Mouse (Mus musculus) neutrophil, adult 5-6 weeks (primary cell): ENCODE data around the gene Dusp6. TPM values are rescaled to one million over a fixed set of nuclear protein-coding genes. Genes with fewer than 3 reads are reported as not detected.
"Not testable (repeated sequence)": the region's sequence is repeated elsewhere in the genome, so short reads cannot be mapped to it uniquely, and the experiment has no call there.

Source experiments
- ATAC-seq: fragments of 151-379, 151-347 bp; 2 replicates; pipeline ENCODE4 v1.8.0; 2017; ENCODE audit warnings: mild to moderate bottlenecking, moderate TSS enrichment; ENCODE audit not compliant: insufficient number of reproducible peaks, poor library complexity, low FRiP score, severe bottlenecking; ENCODE audit errors: extremely low read depth
- total RNA-seq: library from RNA; stranded (forward); fragments of 200-1000 nt; gene quantifications from 2 replicates; pipeline ENCODE4 v1.2.3, GENCODE M21; 2017

Gene Dusp6
- total RNA-seq: 136 and 143 TPM in 2 replicates

GRCm38 (mm10) chr10:99262867-99263379 lies at the start of gene Dusp6:
TSS of gene Dusp6 (plus strand) at chr10:99263231.
- ATAC-seq: peak; percentile 77

GRCm38 (mm10) chr10:99214421-99215299 lies 48.4 kb upstream of the Dusp6 start:
- no peak for ATAC-seq

- ATAC-seq: not testable (repeated sequence)
Measured at GRCm38 (mm10) chr10:99216570-99216969, 46.5 kb upstream of the Dusp6 start.

- no peak for ATAC-seq
Measured at GRCm38 (mm10) chr10:99221540-99221939, 41.5 kb upstream of the Dusp6 start.

- no peak for ATAC-seq
Measured at GRCm38 (mm10) chr10:99222726-99223125, 40.3 kb upstream of the Dusp6 start.

- no peak for ATAC-seq
Measured at GRCm38 (mm10) chr10:99224218-99224617, 38.8 kb upstream of the Dusp6 start.

GRCm38 (mm10) chr10:99226782-99227181 lies 36.2 kb upstream of the Dusp6 start:
- no peak for ATAC-seq

GRCm38 (mm10) chr10:99227968-99228864 lies 34.8 kb upstream of the Dusp6 start:
- no peak for ATAC-seq

- no peak for ATAC-seq
Measured at GRCm38 (mm10) chr10:99229031-99229684, 33.9 kb upstream of the Dusp6 start.

GRCm38 (mm10) chr10:99232518-99233227 lies 30.4 kb upstream of the Dusp6 start:
- ATAC-seq: peak; percentile 89

- ATAC-seq: no peak
Measured at GRCm38 (mm10) chr10:99234336-99234735, 28.7 kb upstream of the Dusp6 start.

- ATAC-seq: no peak
Measured at GRCm38 (mm10) chr10:99235081-99235480, 27.9 kb upstream of the Dusp6 start.

- ATAC-seq: no peak
Measured at GRCm38 (mm10) chr10:99237205-99237832, 25.7 kb upstream of the Dusp6 start.

GRCm38 (mm10) chr10:99238537-99238936 lies 24.5 kb upstream of the Dusp6 start:
- ATAC-seq: no peak

GRCm38 (mm10) chr10:99241284-99241828 lies 21.7 kb upstream of the Dusp6 start:
- ATAC-seq: peak; percentile 4; the same call in 1 of the 2 replicates

- peak; percentile 65 for ATAC-seq
Measured at GRCm38 (mm10) chr10:99241829-99242711, 21.0 kb upstream of the Dusp6 start.

GRCm38 (mm10) chr10:99242721-99243120 lies 20.3 kb upstream of the Dusp6 start:
- no peak for ATAC-seq
